Mouse (Mus musculus) left cerebral cortex, postnatal 4 days (tissue): ENCODE measurements at regions not wholly inside any gene's neighbourhood (a gene's known extent, or its start where the extent isn't known, plus 50 kb on each side); places are given as distances from the start of the nearest gene placed in this dataset.
A peak's percentile ranks its signal among the peaks of the same experiment; 100 is the strongest.
"Not testable (repeated sequence)": the region's sequence is repeated elsewhere in the genome, so short reads cannot be mapped to it uniquely, and the experiment has no call there.

ENCODE experiments used
- DNase-seq: peaks from one replicate; pipeline ENCODE4 v3.0.0-alpha.2; 2022
- intact Hi-C: fragments of 180-260 bp; cut with DNase I; formaldehyde crosslinking; loops from one replicate; pipeline ENCODE4 v1.15.1; 2025

DNA sequence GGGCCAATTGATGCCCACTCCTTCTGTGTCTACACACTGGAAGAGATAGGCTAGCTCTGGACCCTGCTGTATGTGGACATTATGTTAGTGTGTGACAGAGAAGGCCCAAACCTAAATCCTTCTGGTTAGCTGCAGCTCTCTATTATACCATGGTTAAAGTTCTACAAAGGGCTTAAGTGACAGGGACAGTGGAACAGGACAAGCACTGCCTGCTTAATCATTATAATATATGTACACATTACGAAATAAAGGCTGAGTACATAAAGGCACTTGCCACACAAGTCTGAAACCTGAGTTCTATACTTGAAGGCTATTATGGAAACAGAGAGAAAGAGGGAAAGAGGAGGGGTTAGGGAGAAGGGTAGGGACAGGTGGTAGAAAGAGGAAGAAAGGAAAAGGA is 55.2 kb downstream of the Rdh14 start:
- intact Hi-C loops: no loop called here
- no peak for DNase-seq

DNA sequence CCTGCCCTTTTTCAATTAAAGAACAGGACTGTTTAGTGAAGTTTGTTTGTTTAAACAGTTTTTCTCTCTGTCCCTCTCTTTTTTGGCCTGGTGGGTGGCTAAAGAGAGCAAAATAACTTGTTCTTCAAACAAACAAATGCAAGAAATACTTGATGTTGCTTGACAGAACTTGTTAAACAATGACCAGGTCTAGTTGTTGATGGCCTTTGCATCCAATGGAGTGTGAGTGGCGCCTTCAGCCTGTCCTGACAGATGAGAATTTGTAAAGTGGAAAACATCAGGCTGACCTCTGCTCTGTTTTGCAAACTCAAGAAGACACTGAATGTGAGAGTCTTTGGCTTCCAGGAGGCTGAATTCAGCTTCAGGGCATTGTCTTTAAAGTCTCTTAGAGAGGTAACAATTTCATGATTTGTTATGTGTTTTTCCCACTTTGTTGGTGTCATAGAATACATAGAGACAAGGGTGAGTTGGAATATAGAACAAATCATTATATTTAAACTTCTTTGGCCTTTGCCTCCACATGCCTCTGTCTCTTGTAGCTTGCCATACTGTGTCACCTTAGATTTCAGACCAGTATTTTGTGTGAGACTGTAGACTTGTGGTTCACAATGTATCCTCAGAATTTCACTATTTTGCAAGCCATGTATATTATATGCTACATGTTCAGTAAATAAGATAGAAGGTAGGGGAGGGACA is 67.5 kb downstream of the Rdh14 start:
- intact Hi-C loops: no loop called here
- no peak for DNase-seq

GRCm38 (mm10) chr12:10461796-10462195 is 71.2 kb downstream of the Rdh14 start:
- DNase-seq: no peak
- intact Hi-C loops: no loop called here

- no peak for DNase-seq
- intact Hi-C loops: no loop called here
Observed at GRCm38 (mm10) chr12:10462956-10463355, 72.4 kb downstream of the Rdh14 start.

GRCm38 (mm10) chr12:10473986-10474385 is 83.4 kb downstream of the Rdh14 start:
- intact Hi-C loops: no loop called here
- no peak for DNase-seq

DNA sequence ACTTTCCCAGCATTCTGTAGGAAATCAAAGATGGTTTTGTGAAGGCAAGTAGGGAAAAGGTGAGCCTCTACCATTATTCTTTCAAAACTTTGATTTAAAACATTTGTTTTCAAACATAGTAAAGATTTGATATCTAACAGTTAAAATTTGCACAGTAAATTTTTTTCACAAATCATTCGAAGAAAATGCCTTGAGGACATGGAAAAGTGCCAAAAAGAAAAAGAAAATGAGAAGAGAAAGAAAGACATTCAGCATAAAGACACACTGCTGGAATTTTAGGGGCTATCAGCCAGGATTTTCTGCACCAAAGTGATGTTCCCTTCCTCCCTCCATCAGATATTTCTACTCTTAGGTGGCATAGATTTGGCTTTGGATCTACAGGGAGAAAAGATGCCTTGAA is 90.2 kb downstream of the Rdh14 start:
- intact Hi-C loops: no loop called here
- no peak for DNase-seq

DNA sequence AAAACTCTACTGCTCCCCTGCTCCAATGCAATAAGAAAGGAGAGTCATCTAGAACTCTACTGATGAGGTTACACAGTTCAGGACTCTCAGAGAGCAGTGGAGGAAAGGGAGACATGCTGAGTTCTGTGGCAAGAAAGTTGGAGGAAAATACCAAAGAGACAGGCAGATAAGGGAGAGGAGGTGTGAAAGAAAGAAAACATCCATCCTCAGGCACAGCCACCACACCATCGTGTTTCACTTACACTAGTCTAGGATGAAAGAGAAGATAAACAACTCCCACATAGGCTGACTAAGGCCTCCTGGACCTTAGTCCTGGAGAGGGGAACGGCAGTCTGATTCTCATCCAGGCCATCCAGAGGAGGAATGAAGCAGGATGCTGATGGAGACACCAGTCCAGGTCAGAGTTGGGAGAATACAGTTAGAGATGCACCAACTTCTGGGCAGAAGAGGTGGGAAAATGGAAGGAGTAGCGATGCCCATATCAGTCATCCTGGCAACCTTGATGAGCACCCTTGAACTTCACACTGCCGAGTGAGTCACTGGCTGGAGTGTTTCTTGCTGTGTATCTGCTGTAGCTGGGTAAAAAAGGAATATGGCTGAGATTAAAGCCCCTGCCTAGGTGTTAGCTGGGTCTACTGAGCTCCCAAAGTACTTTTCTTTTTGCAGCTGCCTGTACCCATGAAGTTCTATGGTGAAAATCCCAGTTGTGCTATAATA is 91.9 kb downstream of the Rdh14 start:
- intact Hi-C loops: no loop called here
- DNase-seq: no peak

GRCm38 (mm10) chr12:10506721-10507120 is 116.1 kb downstream of the Rdh14 start:
- intact Hi-C loops: no loop called here
- DNase-seq: no peak

GRCm38 (mm10) chr12:10513526-10513925 is 123.0 kb downstream of the Rdh14 start:
- intact Hi-C loops: no loop called here
- no peak for DNase-seq

GRCm38 (mm10) chr12:10514278-10514677 is 123.7 kb downstream of the Rdh14 start:
- intact Hi-C loops: no loop called here
- DNase-seq: no peak

DNA sequence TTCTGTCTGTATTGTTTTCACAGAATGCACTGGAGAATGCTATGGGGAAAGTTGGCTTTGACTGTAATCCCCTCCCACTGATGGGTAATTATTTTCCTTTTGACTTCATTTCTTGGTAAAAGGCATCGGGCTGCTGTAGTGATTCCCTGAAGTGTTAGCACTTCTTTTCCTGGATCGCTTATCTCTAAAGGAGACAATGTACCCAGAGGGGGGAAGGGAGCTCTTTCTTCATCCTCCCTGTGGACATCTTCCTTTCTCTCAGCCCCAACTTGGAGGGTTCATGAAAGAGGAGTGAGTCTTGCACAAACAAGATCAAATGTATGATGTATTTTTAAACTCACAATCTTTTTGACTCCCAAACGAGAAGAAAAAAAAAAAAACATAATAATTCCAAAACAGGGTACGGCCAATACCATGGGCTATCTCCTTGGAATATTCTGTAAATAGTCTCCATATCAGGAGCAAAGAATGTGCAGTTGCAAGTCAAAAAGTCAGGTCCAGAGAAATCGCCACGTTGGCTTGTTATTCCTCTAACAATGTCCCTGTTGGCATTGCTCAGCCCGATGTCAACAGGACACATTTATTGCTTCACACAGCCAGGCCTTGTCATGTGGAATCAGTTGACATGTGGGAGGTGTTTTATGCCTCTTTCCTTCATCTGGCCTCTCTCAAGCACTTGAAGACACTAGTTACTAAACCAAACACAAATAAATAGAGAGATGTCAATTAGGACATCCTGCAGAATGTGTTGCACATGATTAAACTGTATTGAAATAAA is 134.1 kb downstream of the Rdh14 start:
- DNase-seq: no peak
- intact Hi-C loops: no loop called here

DNA sequence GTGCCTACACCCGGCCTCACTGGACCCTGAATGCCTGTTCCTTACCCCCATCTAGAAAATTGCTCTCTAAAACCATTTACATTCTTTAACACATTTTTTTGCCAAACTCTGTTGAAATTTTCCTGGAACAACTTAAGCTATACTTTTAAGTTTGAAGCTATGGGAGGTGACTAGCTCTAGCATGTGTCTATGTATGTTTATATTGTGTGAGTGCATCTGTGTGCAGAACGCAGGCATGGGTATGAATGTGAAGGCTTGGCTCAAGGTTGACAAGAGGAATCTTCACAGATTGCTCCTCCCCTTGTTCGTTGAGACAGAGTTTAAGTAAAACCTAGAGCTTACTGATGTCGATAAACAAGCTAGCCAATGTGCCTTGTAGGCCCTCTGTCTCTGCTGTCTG is 135.4 kb downstream of the Rdh14 start:
- no peak for DNase-seq
- intact Hi-C loops: no loop called here

DNA sequence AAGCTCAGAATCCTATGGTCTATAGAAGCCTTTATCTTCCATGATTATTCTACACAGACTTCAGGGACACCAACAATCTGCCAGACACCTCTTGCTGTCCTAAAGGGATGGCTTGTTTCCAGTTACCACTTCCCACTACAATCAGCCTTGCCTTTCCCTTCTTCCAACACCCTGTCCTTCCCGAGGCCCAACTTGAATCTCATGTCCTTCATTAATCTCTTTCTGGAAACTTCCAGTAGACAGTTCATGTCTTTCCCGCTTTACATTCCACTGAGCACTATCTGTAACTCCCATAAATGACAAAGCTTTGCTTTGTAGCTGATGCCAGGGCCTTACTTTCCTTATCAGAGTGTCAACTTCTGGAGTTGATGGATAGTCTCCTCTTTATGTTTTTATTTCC is 138.5 kb downstream of the Rdh14 start:
- intact Hi-C loops: no loop called here
- DNase-seq: no peak

- DNase-seq: no peak
- intact Hi-C loops: no loop called here
Observed at GRCm38 (mm10) chr12:10530996-10531395, 140.4 kb downstream of the Rdh14 start.

GRCm38 (mm10) chr12:10533971-10534370 is 143.4 kb downstream of the Rdh14 start:
- intact Hi-C loops: no loop called here
- no peak for DNase-seq

- DNase-seq: no peak
- intact Hi-C loops: loop anchor here (5.0 kb wide), 1 partner anchor 1484 kb away; no protein-coding TSS in a partner anchor
Observed at GRCm38 (mm10) chr12:10536239-10536638, 145.7 kb downstream of the Rdh14 start.

GRCm38 (mm10) chr12:10537069-10537468 is 146.5 kb downstream of the Rdh14 start:
- intact Hi-C loops: loop anchor here (5.0 kb wide), 1 partner anchor 1485 kb away; no protein-coding TSS in a partner anchor

DNA sequence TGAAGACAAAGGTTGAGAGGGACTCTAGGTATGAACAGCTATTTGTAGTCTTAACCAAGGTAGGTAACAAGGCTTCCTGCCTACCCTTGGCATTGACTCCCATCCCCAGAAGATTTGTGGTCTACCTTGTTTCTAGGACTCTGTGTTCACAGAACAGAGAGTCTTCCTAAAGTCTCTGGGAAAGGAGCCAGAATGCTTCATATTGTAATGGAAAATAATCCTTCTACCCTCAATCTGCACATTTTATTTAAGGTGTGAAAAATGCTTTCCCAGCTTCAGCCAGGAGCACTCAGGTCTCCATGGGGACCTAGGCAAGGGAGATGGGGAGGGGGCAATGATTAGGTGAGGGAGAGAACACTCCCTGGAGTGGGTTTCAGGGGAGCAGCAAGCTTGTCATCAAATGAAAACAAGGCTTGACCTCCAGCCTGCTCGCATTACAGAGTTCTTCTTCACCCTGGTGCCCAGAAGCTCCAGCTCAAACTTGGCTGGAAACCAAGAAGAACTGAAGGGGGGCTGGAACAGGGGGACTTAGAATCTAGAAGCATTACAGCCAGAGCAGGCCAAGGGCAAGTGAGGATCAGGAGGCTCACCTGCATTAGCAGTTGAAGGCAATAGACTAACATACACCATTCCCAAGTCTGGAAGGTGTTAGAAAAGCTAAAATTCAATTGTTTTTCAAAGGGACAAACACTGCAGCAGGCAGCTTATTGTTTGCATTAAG is 159.1 kb downstream of the Rdh14 start:
- no peak for DNase-seq
- intact Hi-C loops: no loop called here

More at GRCm38 (mm10) chr12:10537069-10537468, 146.5 kb downstream of the Rdh14 start:
- peak; percentile 58 for DNase-seq

DNA sequence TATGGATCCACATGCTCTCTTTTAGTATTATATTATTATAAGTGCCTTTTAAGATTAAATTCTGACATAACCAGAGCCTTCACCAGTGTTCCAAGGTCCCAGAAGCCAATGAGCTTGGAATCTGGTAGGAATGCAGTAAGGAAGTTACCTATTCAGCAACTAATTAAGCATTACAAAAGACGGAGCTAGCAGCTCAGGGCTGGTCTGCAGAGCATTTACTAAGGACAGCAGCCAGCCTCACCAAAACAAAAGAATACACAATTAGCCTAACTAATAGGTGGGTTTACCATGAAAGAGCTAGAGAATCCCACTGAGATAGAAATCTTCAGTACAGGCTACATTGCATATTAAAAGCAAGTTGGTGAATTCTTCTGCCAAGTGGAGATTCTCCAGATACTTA is 164.1 kb downstream of the Rdh14 start:
- DNase-seq: not testable (repeated sequence)

GRCm38 (mm10) chr12:10562966-10563365 is 172.4 kb downstream of the Rdh14 start:
- no peak for DNase-seq
- intact Hi-C loops: no loop called here

More for the DNA sequence above, 164.1 kb downstream of the Rdh14 start:
- intact Hi-C loops: not testable (repeated sequence)

- intact Hi-C loops: no loop called here
- no peak for DNase-seq
Observed at GRCm38 (mm10) chr12:10567881-10568280, 177.3 kb downstream of the Rdh14 start.
